9 mouse cellular contexts compared by ENCODE assay signal in the genomic region with DNA sequence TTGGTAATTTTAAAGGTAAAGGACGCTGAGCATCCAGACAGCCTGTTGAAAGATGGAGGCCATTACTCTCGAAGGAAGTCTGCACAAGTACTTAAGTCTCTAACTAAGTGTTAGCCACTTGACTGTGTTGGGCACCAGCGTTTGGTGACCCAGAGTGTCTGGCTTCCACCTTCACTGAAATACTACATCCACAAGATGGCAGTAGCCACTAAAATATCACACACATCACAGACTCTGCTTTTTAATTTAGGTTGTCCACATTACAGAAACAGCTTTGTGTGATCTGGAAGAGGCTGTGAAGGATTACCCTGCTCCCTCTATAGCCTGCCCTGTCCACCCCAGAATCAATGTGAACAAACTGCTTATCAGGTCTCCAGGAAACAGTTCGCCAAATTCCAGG.
A peak's percentile ranks its signal among the peaks of the same experiment; 100 is the strongest.
DNase-seq lines count a peak whose midpoint lies in the region; ATAC-seq lines count a peak whose summit lies in the region.
"Had no signal": no experiment of that assay in that cellular context is flagged by ENCODE, and none has a peak within 500 bp of the region (broad histone marks: within the 10 kb centered on the region; RNA-seq: fewer than 3 reads in every experiment).

No protein-coding gene starts in this region.

- H3K4me2 ChIP-seq in forebrain, embryonic 16.5 days (ENCODE audit: low read length): no peak overlapping the region
- H3K4me2 ChIP-seq in neural tube, embryonic 11.5 days (ENCODE audit: low read depth): no peak overlapping the region
- H3K4me2 ChIP-seq: liver, embryonic 15.5 days had no signal

- H3K36me3 ChIP-seq in forebrain, embryonic 16.5 days (ENCODE audit: control insufficient read depth, insufficient read depth): no peaks in the 10 kb centered on the region
- no peaks in the 10 kb centered on the region for H3K36me3 ChIP-seq in neural tube, embryonic 11.5 days (ENCODE audit: control insufficient read depth, insufficient read depth, low read length)
- H3K36me3 ChIP-seq: liver, embryonic 15.5 days had no signal

- H3K4me1 ChIP-seq in forebrain, embryonic 16.5 days (replicated peaks; ENCODE audit: control insufficient read depth, insufficient read depth, low read length): no peaks in the 10 kb centered on the region
- H3K4me1 ChIP-seq in neural tube, embryonic 11.5 days (ENCODE audit: control insufficient read depth, insufficient read depth, low read length): no peaks in the 10 kb centered on the region
- H3K4me1 ChIP-seq: liver, embryonic 15.5 days had no signal

- peaks cover 5% of the 10 kb centered on the region; the same call in 1 of the 2 replicates for H3K9me3 ChIP-seq in forebrain, embryonic 16.5 days (ENCODE audit: control insufficient read depth, low read length)
- H3K9me3 ChIP-seq in neural tube, embryonic 11.5 days (ENCODE audit: control insufficient read depth, low read length): no peaks in the 10 kb centered on the region
- H3K9me3 ChIP-seq: liver, embryonic 15.5 days had no signal

- 22% methylated on average over 4 of the region's 4 CpGs for WGBS in forebrain, embryonic 16.5 days
- 35% methylated on average over 4 of the region's 4 CpGs for WGBS in neural tube, embryonic 11.5 days

- H3K27ac ChIP-seq in forebrain, embryonic 16.5 days (ENCODE audit: low read length): no peak overlapping the region
- no peak overlapping the region for H3K27ac ChIP-seq in neural tube, embryonic 11.5 days (ENCODE audit: low read depth, low read length)
- H3K27ac ChIP-seq: liver, embryonic 15.5 days had no signal

- no peaks in the 10 kb centered on the region for H3K27me3 ChIP-seq in forebrain, embryonic 16.5 days (replicated peaks; ENCODE audit: control insufficient read depth, insufficient read depth, low read length)
- H3K27me3 ChIP-seq in neural tube, embryonic 11.5 days (ENCODE audit: control insufficient read depth, insufficient read depth, low read length): no peaks in the 10 kb centered on the region
- H3K27me3 ChIP-seq: liver, embryonic 15.5 days had no signal

- ATAC-seq in forebrain, embryonic 16.5 days: peak; percentile 95
- ATAC-seq in neural tube, embryonic 11.5 days (ENCODE audit: insufficient read depth, low FRiP score, low TSS enrichment): peak; percentile 80

- H3K4me3 ChIP-seq in forebrain, embryonic 16.5 days (replicated peaks; ENCODE audit: low read length): no peak overlapping the region
- no peak overlapping the region for H3K4me3 ChIP-seq in neural tube, embryonic 11.5 days (ENCODE audit: low read depth, low read length)
- H3K4me3 ChIP-seq: liver, embryonic 15.5 days had no signal

- DNase-seq in adrenal gland, postnatal 10 days: peak; percentile 32
- DNase-seq in adrenal gland, adult 18-20 months (ENCODE audit: low spot score in 2 of 2): no peak
- DNase-seq in ovary, postnatal 14 days (ENCODE audit: low spot score): peak; percentile 23
- DNase-seq in ovary, adult 18-20 months (ENCODE audit: low spot score): no peak
- DNase-seq in layer of hippocampus, postnatal 14 days (ENCODE audit: low spot score in 2 of 2): peak; percentile 51 to 82
- DNase-seq in neural tube, embryonic 11.5 days (ENCODE audit: low spot score): peak; percentile 50
- DNase-seq in B cell, adult 2 months: no peak

- no peak overlapping the region for H3K9ac ChIP-seq in forebrain, embryonic 16.5 days (replicated peaks; ENCODE audit: low read depth, low read length)
- H3K9ac ChIP-seq in neural tube, embryonic 11.5 days (ENCODE audit: low read length): no peak overlapping the region
- H3K9ac ChIP-seq: liver, embryonic 15.5 days had no signal

Comparison
In these comparisons a context has a peak if more than half of its experiments do, and no peak if none do; other contexts are left out.
1. DNase-seq: peak in adrenal gland, postnatal 10 days (single experiment), ovary, postnatal 14 days (single experiment), layer of hippocampus, postnatal 14 days (2 of 2) and neural tube, embryonic 11.5 days (single experiment); none in adrenal gland, adult 18-20 months (0 of 2), ovary, adult 18-20 months (single experiment) and B cell, adult 2 months (0 of 2).